Mouse (Mus musculus) kidney, postnatal 0 days (tissue): ENCODE results near the gene Tmed4. TPM values are rescaled to one million over a fixed set of nuclear protein-coding genes. Genes with fewer than 3 reads are reported as not detected.

Experiments
- ATAC-seq: fragments of 200-750 bp; cut with Nextera tagmentation; replicated peaks from 2 replicates; pipeline ENCODE4 v1.8.0; 2017; ENCODE audit warnings: low read depth, moderate number of reproducible peaks, moderate TSS enrichment, moderate library complexity; ENCODE audit not compliant: low FRiP score
- DNase-seq: peaks from one replicate; pipeline ENCODE4 v3.0.0-alpha.2; 2016; ENCODE audit warnings: low spot score
- H3K27ac ChIP-seq: fragments of 300-500 bp; sonication (generic); 2 replicates; pipeline ENCODE4 v1.5.1; 2014; ENCODE audit warnings: mild to moderate bottlenecking
- H3K27me3 ChIP-seq: fragments of 300-500 bp; sonication (generic); 2 replicates; pipeline ENCODE4 v1.6.1; 2014; ENCODE audit warnings: low read length, mixed read lengths; ENCODE audit not compliant: insufficient read depth
- H3K36me3 ChIP-seq: fragments of 300-500 bp; sonication (generic); 2 replicates; pipeline ENCODE4 v1.6.1; 2014; ENCODE audit warnings: low read length, mixed read lengths; ENCODE audit not compliant: insufficient read depth
- H3K4me1 ChIP-seq: fragments of 300-500 bp; sonication (generic); replicated peaks from 2 replicates; pipeline ENCODE4 v1.6.1; 2014; ENCODE audit warnings: antibody characterized with exemption, low read length, mixed read lengths; ENCODE audit not compliant: insufficient read depth
- H3K4me2 ChIP-seq: fragments of 300-500 bp; sonication (generic); 2 replicates; pipeline ENCODE4 v1.6.1; 2014; ENCODE audit warnings: mild to moderate bottlenecking, low read length, moderate library complexity, mixed read lengths
- H3K4me3 ChIP-seq: fragments of 300-500 bp; sonication (generic); replicated peaks from 2 replicates; pipeline ENCODE4 v1.5.1; 2014; ENCODE audit warnings: low read depth, low read length
- H3K9ac ChIP-seq: fragments of 300-500 bp; sonication (generic); 2 replicates; pipeline ENCODE4 v1.6.1; 2014; ENCODE audit warnings: low read depth, low read length
- H3K9me3 ChIP-seq: fragments of 300-500 bp; sonication (generic); replicated peaks from 2 replicates; pipeline ENCODE4 v1.6.1; 2016; ENCODE audit warnings: low read length, inconsistent platforms, mixed read lengths
- CTCF ChIP-seq: IDR thresholded peaks from 2 replicates; pipeline ENCODE4 v1.5.1; 2016; ENCODE audit warnings: antibody characterized with exemption, low read depth, mild to moderate bottlenecking, moderate library complexity
- WGBS: fragments of 180-500 bp; shearing (Covaris S2); extraction: QIAGEN DNeasy Blood & Tissue Kit; methylation state at CpG from one replicate; pipeline ENCODE4 v1.1.7; 2014; 5-methylcytosine and 5-hydroxymethylcytosine counted together
- polyA plus RNA-seq: library from polyadenylated mRNA; unstranded; fragments of >200 nt; fragmentation: Nextera tagmentation; extraction: Ambion mirVana; gene quantifications from 2 replicates; pipeline ENCODE4 v1.2.1, GENCODE M21; 2015

The Tmed4 gene
- polyA plus RNA-seq, 1 experiment from 2014 or later: 163 TPM

DNA sequence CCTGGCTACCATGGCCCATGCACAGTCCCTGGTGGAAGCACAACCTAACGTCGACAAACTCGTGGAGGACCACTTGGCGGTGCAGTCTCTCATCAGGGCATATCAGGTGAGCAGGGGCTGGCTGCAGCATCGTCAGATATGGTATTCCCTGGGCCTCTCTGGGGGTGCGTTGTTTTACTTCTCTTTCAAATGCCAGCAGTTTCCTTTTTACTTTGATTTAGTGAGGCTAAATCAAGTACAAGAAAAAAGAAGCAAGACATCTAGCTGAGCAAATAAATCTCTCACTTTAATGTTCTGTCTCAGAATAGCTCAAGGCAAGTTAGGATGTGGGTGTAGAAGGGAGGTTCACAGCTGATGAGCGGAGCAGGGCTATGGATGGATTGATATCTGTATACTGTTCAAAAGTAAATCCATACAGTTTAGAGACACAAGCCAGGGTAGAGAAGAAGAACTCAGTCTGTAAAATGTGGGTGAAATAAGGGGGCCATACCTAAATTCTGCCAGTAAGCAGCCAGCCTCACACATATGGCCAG, 39.3 kb upstream of the Tmed4 start:
- H3K27ac ChIP-seq: no peak overlapping the region
- H3K36me3 ChIP-seq: peaks cover 31% of the 10 kb centered on the region
- H3K4me2 ChIP-seq: no peak overlapping the region
- no peak overlapping the region for H3K9ac ChIP-seq
- no peaks in the 10 kb centered on the region for H3K27me3 ChIP-seq
- 39% methylated on average over 7 of the region's 7 CpGs for WGBS
- TF ChIP-seq CTCF: no peak
- H3K4me1 ChIP-seq: no peaks in the 10 kb centered on the region
- H3K9me3 ChIP-seq: no peaks in the 10 kb centered on the region
- ATAC-seq: no peak
- no peak overlapping the region for H3K4me3 ChIP-seq
- peak; percentile 42 for DNase-seq

DNA sequence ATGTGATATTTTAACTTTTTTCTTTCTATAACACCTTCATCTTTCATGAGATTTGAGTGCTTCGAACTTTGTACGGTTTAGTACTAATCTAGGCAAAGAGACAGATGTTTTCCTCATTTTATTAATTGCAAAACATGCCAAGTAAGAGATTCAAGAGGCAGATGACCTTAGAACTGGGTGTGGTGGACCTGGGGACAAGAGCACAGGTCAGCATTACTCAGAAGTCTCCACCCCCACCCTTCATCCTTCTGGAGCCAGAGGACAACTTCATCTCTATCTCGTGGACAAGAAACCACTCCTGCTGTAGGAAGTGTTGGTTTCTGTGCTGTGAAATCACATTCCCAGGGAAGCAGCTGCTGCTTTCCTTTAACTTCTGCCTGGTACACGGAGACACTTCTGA, 33.5 kb upstream of the Tmed4 start:
- peaks cover 7% of the 10 kb centered on the region for H3K36me3 ChIP-seq

DNA sequence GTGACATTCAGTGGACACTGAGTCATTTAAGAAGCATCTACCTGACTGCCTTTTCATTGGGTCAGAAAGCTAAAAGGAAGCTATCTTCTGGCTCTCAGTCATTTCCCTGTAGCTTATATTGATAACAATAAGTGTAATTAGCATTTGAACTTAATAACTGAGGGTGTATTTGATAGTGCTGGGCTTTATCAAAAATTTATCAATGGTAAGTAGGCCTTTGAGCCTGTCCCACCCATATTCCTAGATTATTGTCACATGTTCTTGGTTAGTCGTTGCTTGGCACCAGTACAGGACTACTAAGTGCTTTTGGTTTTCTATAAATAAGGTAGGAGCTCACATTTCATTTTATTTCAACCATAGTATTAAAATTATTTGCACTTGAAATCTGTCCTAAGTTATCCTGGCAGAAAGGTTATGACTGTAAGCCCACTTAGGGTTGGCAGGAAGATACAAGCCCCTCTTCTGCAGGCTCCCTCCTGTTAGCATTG, 31.3 kb upstream of the Tmed4 start:
- Histone ChIP-seq H3K4me1 (no peaks in the 10 kb centered on the region), H3K9me3 (no peaks in the 10 kb centered on the region), H3K9ac (no peak overlapping the region), H3K27me3 (no peaks in the 10 kb centered on the region), H3K36me3 (peaks cover 8% of the 10 kb centered on the region), H3K4me3 (no peak overlapping the region), H3K27ac (no peak overlapping the region), H3K4me2 (no peak overlapping the region)
- ATAC-seq (no peak), DNase-seq (no peak)
- 94% methylated on average over 1 of the region's 1 CpGs for WGBS
- no peak for TF ChIP-seq CTCF

More for the DNA sequence above, 33.5 kb upstream of the Tmed4 start:
- TF ChIP-seq CTCF: no peak
- 85% methylated on average over 4 of the region's 4 CpGs for WGBS
- H3K9ac ChIP-seq: no peak overlapping the region
- no peaks in the 10 kb centered on the region for H3K4me1 ChIP-seq
- no peak overlapping the region for H3K4me2 ChIP-seq
- DNase-seq (no peak), ATAC-seq (peak; percentile 72)
- no peak overlapping the region for H3K27ac ChIP-seq
- no peaks in the 10 kb centered on the region for H3K9me3 ChIP-seq
- H3K4me3 ChIP-seq: no peak overlapping the region
- H3K27me3 ChIP-seq: no peaks in the 10 kb centered on the region

DNA sequence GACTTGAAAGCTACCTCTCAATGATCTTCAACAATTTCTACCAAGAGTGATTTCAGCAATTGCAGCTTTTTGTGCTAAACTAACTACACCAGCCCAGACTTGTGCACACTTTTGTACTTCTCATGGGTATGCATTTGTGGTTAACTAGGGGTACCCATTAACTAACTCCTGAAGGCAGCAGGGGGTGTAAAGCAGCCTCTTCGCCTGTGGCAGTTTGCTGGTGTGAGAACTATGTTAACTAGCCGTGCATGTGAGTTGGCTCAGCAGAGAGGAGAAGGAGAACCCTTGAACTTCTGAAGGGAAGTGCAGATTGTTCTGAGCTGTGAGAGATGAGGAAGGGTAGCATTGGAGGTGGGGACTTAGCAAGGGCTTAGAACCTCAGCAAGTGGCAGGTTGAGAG, 28.1 kb upstream of the Tmed4 start:
- TF ChIP-seq CTCF: no peak
- Histone ChIP-seq H3K9me3 (no peaks in the 10 kb centered on the region), H3K4me2 (no peak overlapping the region), H3K4me1 (no peaks in the 10 kb centered on the region), H3K27ac (no peak overlapping the region), H3K4me3 (no peak overlapping the region), H3K27me3 (no peaks in the 10 kb centered on the region), H3K36me3 (peaks cover 17% of the 10 kb centered on the region), H3K9ac (no peak overlapping the region)
- DNase-seq (no peak), ATAC-seq (0 out of 2 replicates have a peak, but pooled peaks have one; percentile 33)
- WGBS: 73% methylated on average over 2 of the region's 2 CpGs

DNA sequence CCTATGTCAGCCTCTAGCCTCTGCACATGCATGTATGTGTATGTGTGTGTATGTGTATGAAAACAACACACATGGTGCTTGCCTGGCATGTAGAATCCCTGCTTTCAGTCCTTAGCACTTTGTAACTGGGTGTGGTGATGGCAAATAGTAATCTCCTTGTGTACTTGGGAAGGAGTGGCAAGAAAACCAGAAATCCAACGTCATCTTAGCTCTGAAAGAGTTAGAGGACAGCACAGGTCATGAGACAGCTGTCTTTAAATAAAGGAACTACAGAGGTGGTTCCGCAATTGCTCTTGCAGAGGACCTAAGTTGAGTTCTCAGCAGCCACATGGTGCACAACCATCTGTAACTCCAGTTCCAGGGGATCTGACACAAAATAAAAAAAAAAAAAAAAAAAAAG, 24.8 kb upstream of the Tmed4 start:
- Histone ChIP-seq H3K4me1 (no peaks in the 10 kb centered on the region), H3K9me3 (no peaks in the 10 kb centered on the region), H3K9ac (no peak overlapping the region), H3K4me2 (no peak overlapping the region), H3K27me3 (no peaks in the 10 kb centered on the region), H3K36me3 (peaks cover 24% of the 10 kb centered on the region), H3K4me3 (no peak overlapping the region), H3K27ac (no peak overlapping the region)
- no peak for ATAC-seq
- 82% methylated on average over 2 of the region's 2 CpGs for WGBS
- TF ChIP-seq CTCF: no peak
- no peak for DNase-seq

DNA sequence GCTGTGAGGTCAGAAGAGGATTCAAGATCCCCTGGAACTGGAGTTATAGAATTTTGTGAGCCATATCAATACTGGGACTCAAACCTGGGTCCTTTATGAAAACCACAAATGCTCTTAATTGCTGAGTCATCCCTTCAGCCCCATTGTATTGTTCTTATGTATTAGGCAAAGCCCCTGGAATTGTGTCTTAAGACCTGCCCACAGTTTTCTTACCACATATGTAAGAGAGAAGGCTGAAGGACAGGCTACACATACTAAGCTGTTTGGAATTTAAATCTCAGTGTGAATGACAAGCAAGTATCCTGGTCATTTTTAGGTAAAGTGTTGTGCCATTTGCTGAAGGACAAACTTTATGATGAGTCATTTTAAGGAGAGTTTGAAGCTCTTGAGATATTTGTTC, 21.4 kb upstream of the Tmed4 start:
- no peak for DNase-seq
- TF ChIP-seq CTCF: no peak
- Histone ChIP-seq H3K9ac (no peak overlapping the region), H3K9me3 (no peaks in the 10 kb centered on the region), H3K27me3 (no peaks in the 10 kb centered on the region), H3K4me1 (0 out of 2 replicates have a peak, but pooled peaks cover 4% of the 10 kb centered on the region), H3K27ac (no peak overlapping the region), H3K36me3 (peaks cover 21% of the 10 kb centered on the region), H3K4me2 (no peak overlapping the region), H3K4me3 (no peak overlapping the region)
- ATAC-seq: no peak

DNA sequence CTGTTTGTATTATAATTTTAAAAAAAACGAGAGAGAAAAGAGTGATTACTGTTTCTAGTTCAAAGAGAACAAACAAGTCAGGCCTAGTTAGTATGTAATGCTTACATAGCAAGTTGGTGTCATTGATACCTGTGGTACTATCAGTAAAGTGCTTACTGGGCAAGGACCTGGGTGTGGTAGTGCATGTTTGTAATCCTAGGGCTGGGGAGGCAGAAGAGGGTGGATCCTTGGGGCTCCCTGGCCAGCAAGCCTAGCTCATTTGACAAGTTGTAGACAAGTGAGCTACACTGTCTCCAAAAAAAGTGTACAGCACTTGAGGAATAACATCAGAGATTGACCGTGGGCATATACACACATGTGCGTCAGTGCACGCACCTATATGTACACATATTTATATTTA, 20.0 kb upstream of the Tmed4 start:
- WGBS: 93% methylated on average over 4 of the region's 4 CpGs
- Histone ChIP-seq H3K4me2 (no peak overlapping the region), H3K9me3 (no peaks in the 10 kb centered on the region), H3K4me3 (no peak overlapping the region), H3K36me3 (peaks cover 21% of the 10 kb centered on the region), H3K4me1 (0 out of 2 replicates have a peak, but pooled peaks cover 4% of the 10 kb centered on the region), H3K27ac (no peak overlapping the region), H3K9ac (no peak overlapping the region), H3K27me3 (no peaks in the 10 kb centered on the region)
- no peak for ATAC-seq
- DNase-seq: no peak
- no peak for TF ChIP-seq CTCF
